Mouse (Mus musculus): ENCODE measurements at regions not wholly inside any gene's neighbourhood (a gene's known extent, or its start where the extent isn't known, plus 50 kb on each side); places are given as distances from the start of the nearest gene placed in this dataset.

DNA sequence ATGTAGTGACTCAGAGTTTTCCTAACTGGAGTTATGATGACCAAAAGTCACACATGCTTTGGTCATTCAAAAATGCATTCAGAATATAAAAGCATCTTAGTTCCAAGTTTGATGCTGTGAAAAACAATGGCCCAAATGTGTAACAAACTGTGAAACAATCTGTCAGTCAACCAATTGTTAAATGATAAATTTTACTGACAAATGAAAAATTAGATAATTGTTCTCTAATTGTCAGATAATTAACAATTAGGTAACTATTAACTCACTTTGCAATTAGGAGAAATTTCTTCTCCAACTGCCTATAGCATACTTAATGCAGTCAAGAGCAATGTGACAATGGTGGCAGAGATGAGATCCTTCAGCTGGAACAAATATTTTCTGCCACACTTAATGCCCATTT is 289.7 kb upstream of the Dcn start:
- intact Hi-C loops (cut with DNase I), result no loop called here
- DNase-seq, result no peak

GRCm38 (mm10) chr10:97211238-97211695 is 268.1 kb upstream of the Dcn start:
- intact Hi-C loops (cut with DNase I), result no loop called here

DNA sequence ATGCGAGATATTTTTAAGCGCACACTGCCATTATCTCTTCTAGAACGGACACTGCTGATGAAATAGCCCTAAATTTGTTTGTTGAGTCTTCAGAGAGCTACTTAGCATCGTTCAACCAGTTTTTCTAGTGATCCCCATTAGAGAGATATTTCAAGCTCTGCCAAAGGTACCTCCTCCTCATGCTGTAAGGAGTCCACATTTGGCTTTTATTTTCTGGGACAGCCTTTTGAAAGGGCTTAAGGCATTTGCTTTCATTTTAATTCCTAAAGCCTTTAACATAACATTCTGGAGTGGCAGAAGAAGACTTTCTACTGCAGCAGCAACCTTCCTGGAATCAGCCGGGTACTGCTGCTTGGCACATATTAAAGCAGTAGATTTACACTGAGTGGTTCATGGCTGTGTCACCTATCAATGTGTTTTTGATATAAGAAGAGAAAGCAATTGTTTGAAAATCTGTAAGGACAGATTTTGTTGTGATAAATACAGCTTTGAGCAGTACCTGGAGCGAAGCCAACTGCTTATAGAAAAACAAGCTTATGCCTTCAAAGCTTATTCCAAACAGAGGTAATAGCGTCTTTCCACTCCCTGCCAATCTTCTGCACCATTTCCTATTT is 267.5 kb upstream of the Dcn start:
- intact Hi-C loops (cut with DNase I), result no loop called here
- no peak for DNase-seq

More at GRCm38 (mm10) chr10:97211238-97211695, 268.1 kb upstream of the Dcn start:
- no peak for DNase-seq

DNA sequence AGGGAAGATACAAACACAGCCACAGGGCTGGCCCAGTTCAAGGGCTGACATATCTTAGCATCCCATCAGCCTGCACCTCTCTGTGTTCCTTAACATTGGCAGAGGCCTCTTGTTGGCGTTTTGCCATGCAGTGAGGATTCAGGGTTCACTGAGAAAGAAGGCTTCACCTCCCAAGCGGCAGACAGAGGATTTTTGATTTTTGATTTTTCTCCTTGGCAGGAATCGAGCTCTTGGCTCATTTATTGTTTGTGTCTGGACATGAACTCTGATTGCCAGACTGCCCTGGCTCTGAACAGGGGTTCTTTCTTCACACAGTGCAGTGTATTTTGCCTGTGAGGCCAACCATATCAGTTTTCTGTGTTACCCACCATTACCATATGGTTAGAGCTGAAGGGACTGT is 259.9 kb upstream of the Dcn start:
- intact Hi-C loops (cut with DNase I), result no loop called here
- peak in 1 of 2 experiments; percentile 36 for DNase-seq

GRCm38 (mm10) chr10:97220431-97220830 is 259.0 kb upstream of the Dcn start:
- DNase-seq, result no peak
- intact Hi-C loops (cut with DNase I), result no loop called here

GRCm38 (mm10) chr10:97235631-97236030 is 243.8 kb upstream of the Dcn start:
- intact Hi-C loops (cut with DNase I), result no loop called here
- DNase-seq, result no peak

DNA sequence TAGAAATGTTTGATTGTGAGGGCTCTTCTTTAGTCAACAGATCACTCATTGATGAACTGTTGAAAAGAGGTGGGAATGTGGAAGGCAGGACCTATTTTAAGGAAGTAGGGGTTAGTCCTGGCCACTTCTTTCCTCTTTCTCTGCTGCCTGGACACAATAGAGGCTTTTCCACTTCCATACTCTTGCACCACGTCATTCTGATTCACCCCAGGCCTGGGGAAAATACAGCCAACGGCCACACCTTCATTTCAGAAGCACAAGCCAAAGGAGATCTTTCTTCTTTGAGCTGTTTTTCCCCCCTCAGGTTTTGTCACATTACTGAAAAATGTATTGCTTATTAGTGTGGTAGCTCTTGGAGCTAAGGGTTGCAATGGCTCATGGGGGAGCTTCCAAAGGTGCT is 237.9 kb upstream of the Dcn start:
- intact Hi-C loops (cut with DNase I), result no loop called here
- DNase-seq, result no peak

GRCm38 (mm10) chr10:97245674-97246073 is 233.7 kb upstream of the Dcn start:
- DNase-seq, result no peak
- intact Hi-C loops (cut with DNase I), result no loop called here

DNA sequence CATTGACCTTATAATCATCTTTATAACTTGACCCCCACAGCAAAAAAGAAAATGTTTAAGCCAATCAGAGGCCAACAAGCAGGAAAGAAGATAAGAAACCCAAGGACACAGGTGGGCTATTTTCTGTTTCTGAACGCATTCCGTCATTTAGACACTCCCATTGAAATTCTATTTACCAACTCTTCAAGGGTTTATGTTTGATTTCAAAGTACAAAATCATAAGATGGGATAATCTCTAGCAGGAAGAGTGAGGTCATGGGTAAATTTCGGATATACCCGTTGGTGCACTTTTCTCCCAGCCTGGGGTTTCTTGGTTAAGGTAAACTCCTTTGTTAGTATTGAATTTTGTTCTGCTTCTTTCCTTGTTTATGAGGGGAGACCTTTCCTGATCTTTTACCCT is 230.9 kb upstream of the Dcn start:
- DNase-seq, result no peak
- intact Hi-C loops (cut with DNase I), result no loop called here

DNA sequence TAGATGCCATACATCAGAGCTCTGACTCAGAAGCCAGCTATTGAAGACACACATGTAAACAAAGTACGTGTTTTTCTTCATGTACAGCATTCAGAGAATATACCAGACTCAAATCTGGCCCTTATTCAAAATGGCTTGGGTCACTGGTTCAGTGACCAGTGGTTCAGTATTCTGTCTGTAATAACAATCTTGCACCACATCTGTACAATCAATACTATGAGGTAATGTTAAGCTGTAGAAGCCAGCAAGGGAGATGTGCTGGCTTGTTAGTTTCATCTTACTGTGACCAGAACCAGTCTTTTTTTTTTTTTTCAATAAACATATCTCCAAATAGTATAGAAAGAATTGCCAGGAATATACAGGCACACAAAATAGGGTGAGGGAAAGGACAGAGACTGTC is 229.6 kb upstream of the Dcn start:
- DNase-seq, result no peak
- intact Hi-C loops (cut with DNase I), result no loop called here

GRCm38 (mm10) chr10:97250167-97250566 is 229.2 kb upstream of the Dcn start:
- intact Hi-C loops (cut with DNase I), result no loop called here
- no peak for DNase-seq

- intact Hi-C loops (cut with DNase I), result no loop called here
- no peak for DNase-seq
These were observed 213.4 kb upstream of the Dcn start for GRCm38 (mm10) chr10:97265959-97266517.

GRCm38 (mm10) chr10:97282416-97282815 is 197.0 kb upstream of the Dcn start:
- DNase-seq, result no peak
- intact Hi-C loops (cut with DNase I), result no loop called here

DNA sequence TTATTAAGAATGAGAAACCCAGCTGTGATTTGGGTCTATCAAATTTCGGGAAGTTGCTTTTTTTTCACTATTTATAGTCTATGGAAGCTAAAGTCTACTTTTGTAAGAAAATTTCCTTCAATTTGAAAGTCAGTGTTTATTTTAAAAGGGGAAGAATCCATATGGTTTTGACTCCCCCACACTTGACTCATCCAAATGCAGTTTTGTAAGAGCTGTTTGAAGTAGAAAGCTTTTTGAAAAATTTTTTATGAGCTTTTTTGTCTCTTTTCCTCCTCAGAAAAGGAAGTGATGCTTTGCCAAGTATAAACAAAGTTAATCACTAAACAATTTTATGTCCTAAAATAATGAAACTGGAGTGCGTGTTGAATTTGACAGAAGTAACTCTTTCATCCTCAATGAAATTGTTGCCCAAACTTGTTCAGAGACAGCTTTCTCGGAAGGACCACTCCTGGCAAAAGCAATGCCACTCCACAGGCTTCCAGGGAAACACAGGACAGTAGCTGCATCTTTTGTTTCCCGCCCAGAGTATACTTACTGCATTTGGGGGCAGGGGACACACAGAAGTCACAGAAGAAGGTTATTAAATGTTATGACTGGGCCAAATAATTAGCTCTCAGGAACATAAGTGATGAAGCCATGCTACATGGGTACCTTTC is 196.4 kb upstream of the Dcn start:
- intact Hi-C loops (cut with DNase I), result no loop called here
- no peak for DNase-seq

DNA sequence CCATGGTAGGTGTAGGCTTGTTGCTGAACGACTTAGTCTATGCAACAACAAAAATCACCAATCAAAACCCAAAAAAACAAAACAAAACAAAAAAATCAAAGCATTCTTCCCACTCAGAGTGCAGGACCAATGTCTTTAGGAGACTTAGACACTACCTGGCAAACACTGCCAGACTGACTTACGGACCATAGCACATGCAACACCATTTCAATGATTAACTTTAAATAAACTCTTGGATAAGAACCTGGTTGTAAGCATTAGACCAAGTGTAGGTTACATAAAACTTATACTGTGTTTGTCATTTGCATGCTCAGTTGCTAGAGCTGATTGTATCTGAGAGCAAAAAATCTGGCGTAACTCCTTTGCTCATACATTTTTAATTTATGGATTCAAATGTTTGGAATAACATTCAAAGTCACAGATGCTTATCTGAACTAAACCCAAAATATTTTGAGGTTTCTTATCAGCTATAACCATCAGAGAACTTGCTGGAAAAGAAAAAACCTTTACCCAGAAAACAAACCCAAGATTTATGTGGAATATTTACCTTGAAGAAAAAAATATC is 174.5 kb upstream of the Dcn start:
- DNase-seq, result no peak
- intact Hi-C loops (cut with DNase I), result no loop called here

- intact Hi-C loops (cut with DNase I), result no loop called here
- no peak for DNase-seq
These were observed 169.8 kb upstream of the Dcn start for GRCm38 (mm10) chr10:97309580-97309979.

GRCm38 (mm10) chr10:97312509-97312908 is 166.9 kb upstream of the Dcn start:
- DNase-seq, result no peak

DNA sequence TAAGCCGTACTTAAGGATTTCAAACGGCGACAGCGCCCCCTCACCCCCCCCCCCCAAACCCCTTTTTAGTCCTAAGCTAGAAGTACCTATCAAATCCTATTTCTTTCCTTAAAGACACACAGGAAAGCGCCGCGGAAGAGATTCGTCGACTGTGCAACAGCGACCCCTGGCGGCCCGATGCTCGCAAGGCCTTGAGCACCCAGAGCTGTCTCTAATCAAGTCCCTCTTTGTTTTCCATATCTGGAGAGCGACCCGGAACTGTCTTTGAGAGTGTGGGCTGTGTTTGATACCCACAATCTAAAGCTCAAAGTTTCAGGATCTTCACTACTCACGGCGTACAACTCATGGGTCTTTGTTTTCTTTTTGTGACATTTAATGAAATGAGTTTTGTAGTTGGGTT is 166.4 kb upstream of the Dcn start:
- DNase-seq, result peak; percentile 91 to 96
- intact Hi-C loops (cut with DNase I), result loop anchor here (1.0 to 5.0 kb wide), 5 partner anchors 376 to 1180 kb away; no protein-coding TSS in a partner anchor

More at GRCm38 (mm10) chr10:97312509-97312908, 166.9 kb upstream of the Dcn start:
- intact Hi-C loops (cut with DNase I), result loop anchor here (2.0 to 5.0 kb wide), 4 partner anchors 375 to 1180 kb away; no protein-coding TSS in a partner anchor

DNA sequence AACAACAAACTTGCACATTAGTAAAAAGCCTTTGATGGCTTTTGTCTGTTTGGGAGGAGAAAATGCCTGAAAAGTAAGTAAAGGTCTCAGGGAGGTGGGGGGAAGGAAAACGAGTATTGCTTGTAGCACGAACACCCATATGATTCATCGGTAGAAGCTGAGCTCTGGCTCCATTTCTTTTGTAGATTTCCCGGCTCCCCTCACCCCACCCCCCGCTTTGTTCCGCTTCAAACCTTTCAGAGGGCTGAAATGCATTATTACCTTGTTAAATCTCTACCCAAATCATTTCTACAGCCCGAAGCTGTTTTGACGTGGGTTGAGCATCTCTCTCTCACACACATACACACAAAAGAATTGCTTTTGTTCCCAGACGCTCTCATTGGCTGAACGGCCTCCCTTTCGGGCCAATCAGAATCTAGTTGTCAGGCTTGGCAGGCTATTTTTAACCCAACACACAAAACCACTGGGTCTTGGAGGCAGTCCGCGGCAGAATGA is 166.0 kb upstream of the Dcn start:
- peak; percentile 79 to 81 for DNase-seq
- intact Hi-C loops (cut with DNase I), result loop anchor here (1.0 to 5.0 kb wide), 5 partner anchors 376 to 1181 kb away; no protein-coding TSS in a partner anchor

- intact Hi-C loops (cut with DNase I), result no loop called here
- DNase-seq, result no peak
These were observed 146.8 kb upstream of the Dcn start for GRCm38 (mm10) chr10:97332639-97333038.

- DNase-seq, result no peak
- intact Hi-C loops (cut with DNase I), result no loop called here
These were observed 145.4 kb upstream of the Dcn start for GRCm38 (mm10) chr10:97334044-97334443.
